Mouse (Mus musculus): ENCODE measurements at regions not wholly inside any gene's neighbourhood (a gene's known extent, or its start where the extent isn't known, plus 50 kb on each side); places are given as distances from the start of the nearest gene placed in this dataset.

GRCm38 (mm10) chr3:138609749-138610148 lies 83.8 kb downstream of the Eif4e start:
- TF ChIP-seq POLR2A (IDR thresholded peaks at IDR 0.05; ENCODE audit: borderline replicate concordance, low read depth, low read length) (no peak), CTCF (IDR thresholded peaks at IDR 0.05; ENCODE audit: low read depth, low read length) (no peak)
